Mouse (Mus musculus): ENCODE results near the gene Foxj3. TPM values are rescaled to one million over a fixed set of nuclear protein-coding genes. Genes with fewer than 3 reads are reported as not detected.

The Foxj3 gene
- polyA plus RNA-seq, 1 experiment from 2014 or later: 23.8 TPM

DNA sequence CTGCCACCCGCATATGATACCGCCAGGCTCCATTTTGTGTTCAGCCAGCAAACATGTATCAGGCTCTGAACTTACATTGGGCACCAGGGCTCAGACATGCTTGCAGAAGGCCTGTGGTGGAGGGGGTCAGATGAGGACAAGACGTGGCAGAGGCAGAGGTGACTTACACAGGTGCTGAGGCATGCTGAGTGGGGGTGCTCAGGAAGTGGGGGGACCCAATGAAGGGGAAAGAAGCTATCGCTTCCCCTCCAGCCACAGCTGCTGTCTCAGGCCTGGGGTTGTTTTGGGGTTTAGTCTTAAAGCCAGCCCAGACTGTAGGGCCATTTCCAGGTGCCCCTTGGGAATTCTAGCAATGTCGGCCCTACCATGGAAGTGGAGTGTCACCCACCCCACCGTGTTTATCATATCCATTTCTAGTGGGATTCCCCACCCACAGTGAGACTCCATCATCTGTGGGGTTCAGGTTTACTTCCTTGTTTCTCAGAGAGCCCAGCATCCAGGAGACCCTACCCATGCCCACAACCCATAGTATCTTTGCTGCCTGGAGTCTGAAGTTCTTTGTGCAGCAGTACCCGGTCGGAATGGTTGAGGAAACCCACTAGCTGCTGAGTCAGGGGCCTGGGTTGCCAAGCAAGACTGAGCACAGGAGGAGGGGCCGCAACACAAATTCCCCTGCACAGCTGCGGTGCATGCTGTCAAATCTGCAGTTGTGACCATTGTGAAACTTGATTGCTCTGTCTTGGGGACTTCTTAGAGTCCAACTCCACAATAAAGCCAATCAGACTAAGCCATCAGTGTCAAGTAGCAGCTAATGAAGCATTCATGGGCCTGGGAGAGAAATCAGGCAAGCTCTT lies 132.8 kb downstream of the Foxj3 start:
- Histone ChIP-seq H3K9ac (no peak overlapping the region), H3K36me3 (ENCODE audit: poor library complexity, severe bottlenecking) (no peaks in the 10 kb centered on the region)
- WGBS: 58% methylated on average over 10 of the region's 10 CpGs

DNA sequence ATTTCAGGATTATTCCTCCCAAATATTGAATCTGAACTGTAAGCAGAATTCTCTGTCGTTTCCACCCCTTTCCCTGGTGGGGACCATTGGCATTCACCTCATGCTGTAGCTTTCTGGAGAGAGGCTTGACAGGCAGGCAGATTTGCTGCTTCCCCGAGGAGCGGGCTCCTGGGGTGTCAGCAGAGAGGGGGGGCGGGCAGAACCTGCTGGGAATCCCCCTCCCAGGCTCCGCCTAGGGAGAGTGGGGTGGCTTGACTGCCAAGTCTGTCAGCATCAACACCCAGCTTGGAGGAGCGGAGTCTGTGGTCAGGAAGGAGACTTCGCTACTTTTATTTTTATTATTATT lies 133.4 kb downstream of the Foxj3 start:
- Histone ChIP-seq H3K9ac (peak overlapping the region; percentile 22; the same call in 1 of the 2 replicates), H3K36me3 (ENCODE audit: poor library complexity, severe bottlenecking) (no peaks in the 10 kb centered on the region), H3K4me1 (peaks cover 21% of the 10 kb centered on the region), H3K4me3 (no peak overlapping the region), H3K4me2 (peak overlapping the region; percentile 17), H3K27ac (peak overlapping the region; percentile 81), H3K27me3 (no peaks in the 10 kb centered on the region), H3K9me3 (replicated peaks) (no peaks in the 10 kb centered on the region)
- 24% methylated on average over 7 of the region's 7 CpGs for WGBS
- ATAC-seq: peak; percentile 81

More for the DNA sequence above, 132.8 kb downstream of the Foxj3 start:
- Histone ChIP-seq H3K4me3 (no peak overlapping the region), H3K27ac (peak overlapping the region; percentile 81), H3K4me2 (no peak overlapping the region; the same call in 1 of the 2 replicates), H3K4me1 (peaks cover 21% of the 10 kb centered on the region), H3K27me3 (no peaks in the 10 kb centered on the region), H3K9me3 (replicated peaks) (no peaks in the 10 kb centered on the region)
- ATAC-seq: peak; percentile 84

DNA sequence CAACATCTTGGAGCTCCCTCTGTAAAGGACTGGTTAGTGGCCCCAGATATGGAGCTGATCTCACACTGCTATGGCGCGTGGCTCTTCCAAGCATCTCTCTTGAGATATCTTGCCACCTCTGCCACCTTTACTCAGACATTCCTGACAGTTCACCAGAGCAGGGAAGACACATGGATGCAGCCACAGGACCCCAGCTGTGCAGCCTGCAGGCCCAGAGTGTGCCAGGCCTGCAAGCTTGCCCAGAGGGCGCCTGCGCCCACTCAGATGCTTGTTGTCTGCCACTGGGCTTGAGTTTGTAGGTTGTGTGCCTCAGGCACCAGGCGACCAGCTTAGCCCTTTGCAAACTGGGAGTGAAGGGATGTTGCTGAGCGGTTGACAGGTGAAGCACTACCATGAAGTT lies 133.9 kb downstream of the Foxj3 start:
- Histone ChIP-seq H3K9ac (peak overlapping the region; percentile 22), H3K4me3 (no peak overlapping the region), H3K36me3 (ENCODE audit: poor library complexity, severe bottlenecking) (no peaks in the 10 kb centered on the region), H3K9me3 (replicated peaks) (no peaks in the 10 kb centered on the region), H3K4me2 (peak overlapping the region; percentile 17; the same call in 1 of the 2 replicates), H3K4me1 (peaks cover 21% of the 10 kb centered on the region), H3K27me3 (no peaks in the 10 kb centered on the region), H3K27ac (peak overlapping the region; percentile 81)
- 0 out of 2 replicates have a peak, but pooled peaks have one; percentile 1 for ATAC-seq
- 85% methylated on average over 6 of the region's 6 CpGs for WGBS

DNA sequence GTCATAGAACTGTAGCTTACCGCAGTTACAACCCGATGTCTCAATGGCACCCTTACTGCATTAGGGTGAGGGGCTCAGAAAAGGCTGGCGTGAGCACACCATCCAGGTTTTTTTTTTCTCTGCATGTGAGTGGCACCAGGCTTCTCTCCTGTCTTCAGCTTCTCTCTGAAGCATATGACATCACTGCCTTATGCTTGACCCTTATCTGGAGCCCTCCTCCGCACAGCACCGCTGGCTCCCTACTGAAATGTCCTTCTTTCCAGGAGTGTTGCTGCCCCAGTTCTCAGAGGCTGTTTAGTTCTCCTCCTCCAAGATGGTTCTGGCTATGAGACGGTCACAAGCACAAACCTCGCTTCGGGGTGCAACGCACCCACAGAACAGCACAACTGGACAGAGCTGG lies 134.4 kb downstream of the Foxj3 start:
- 91% methylated on average over 9 of the region's 9 CpGs for WGBS
- Histone ChIP-seq H3K36me3 (ENCODE audit: poor library complexity, severe bottlenecking) (no peaks in the 10 kb centered on the region), H3K9ac (0 out of 2 replicates have a peak overlapping the region, but pooled peaks have one; percentile 22), H3K4me3 (no peak overlapping the region), H3K27ac (peak overlapping the region; percentile 81), H3K4me2 (no peak overlapping the region), H3K27me3 (no peaks in the 10 kb centered on the region), H3K9me3 (replicated peaks) (no peaks in the 10 kb centered on the region), H3K4me1 (peaks cover 21% of the 10 kb centered on the region)
- ATAC-seq: no peak

DNA sequence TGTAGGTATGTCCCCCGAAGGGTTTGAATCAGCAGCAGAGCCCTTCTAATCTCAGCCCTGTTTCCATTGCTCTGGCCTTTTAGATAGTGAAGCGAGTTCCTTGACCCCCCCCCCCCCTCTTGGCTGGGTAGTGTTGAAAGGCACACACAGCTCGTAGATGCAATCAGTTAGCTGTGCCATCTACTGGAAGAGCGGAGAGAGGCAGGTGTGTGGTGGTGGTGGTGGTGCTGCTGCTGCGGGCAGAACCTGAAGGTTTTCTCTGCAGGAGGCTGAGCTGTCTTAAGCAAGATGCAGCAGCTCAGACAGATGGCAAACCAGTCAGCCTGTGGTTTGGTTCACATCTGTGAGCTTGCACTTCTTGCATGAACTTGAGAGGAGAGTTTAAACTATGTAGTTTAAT lies 135.9 kb downstream of the Foxj3 start:
- Histone ChIP-seq H3K4me3 (no peak overlapping the region), H3K27me3 (no peaks in the 10 kb centered on the region), H3K9ac (no peak overlapping the region), H3K4me2 (no peak overlapping the region), H3K4me1 (peaks cover 21% of the 10 kb centered on the region), H3K27ac (no peak overlapping the region), H3K9me3 (replicated peaks) (no peaks in the 10 kb centered on the region), H3K36me3 (ENCODE audit: poor library complexity, severe bottlenecking) (no peaks in the 10 kb centered on the region)
- 31% methylated on average over 5 of the region's 5 CpGs for WGBS
- no peak for ATAC-seq

Other genes with a start within 250 kb of the Foxj3 start
- 763 and 887 TPM in 2 replicates for gene Ybx1, start 242.4 kb upstream of the Foxj3 start, polyA plus RNA-seq (2015; fragmentation: Nextera tagmentation; extraction: Ambion mirVana)
- gene Ppih, start 216.5 kb upstream of the Foxj3 start, polyA plus RNA-seq (2015; fragmentation: Nextera tagmentation; extraction: Ambion mirVana): 101 and 123 TPM in 2 replicates
- gene Ccdc30, start 121.5 kb upstream of the Foxj3 start, polyA plus RNA-seq (2015; fragmentation: Nextera tagmentation; extraction: Ambion mirVana): 12.4 and 12.5 TPM in 2 replicates
- gene Ppcs, start 114.6 kb upstream of the Foxj3 start, polyA plus RNA-seq (2015; fragmentation: Nextera tagmentation; extraction: Ambion mirVana): 15.4 and 17.9 TPM in 2 replicates
- gene Zmynd12, start 114.2 kb upstream of the Foxj3 start, polyA plus RNA-seq (2015; fragmentation: Nextera tagmentation; extraction: Ambion mirVana): 0.26 and 0.35 TPM in 2 replicates
- 12.2 and 12.6 TPM in 2 replicates for gene Rimkla, start 44.4 kb upstream of the Foxj3 start, polyA plus RNA-seq (2015; fragmentation: Nextera tagmentation; extraction: Ambion mirVana)
- gene Frg2f1, start 2.5 kb downstream of the Foxj3 start, polyA plus RNA-seq (2015; fragmentation: Nextera tagmentation; extraction: Ambion mirVana): 4.8 TPM in 2 replicates
- not detected in 2 replicates for gene Guca2a, start 100.7 kb downstream of the Foxj3 start, polyA plus RNA-seq (2015; fragmentation: Nextera tagmentation; extraction: Ambion mirVana)
- gene Guca2b, start 122.0 kb downstream of the Foxj3 start, polyA plus RNA-seq (2015; fragmentation: Nextera tagmentation; extraction: Ambion mirVana): not detected in 2 replicates
- 8.8 and 10.5 TPM in 2 replicates for gene Hivep3, start 196.8 kb downstream of the Foxj3 start, polyA plus RNA-seq (2015; fragmentation: Nextera tagmentation; extraction: Ambion mirVana)

All from forebrain, embryonic 13.5 days (tissue).